Mouse (Mus musculus): ENCODE data around the gene Psma1. TPM values are rescaled to one million over a fixed set of nuclear protein-coding genes. Genes with fewer than 3 reads are reported as not detected.
A peak's percentile ranks its signal among the peaks of the same experiment; 100 is the strongest.

Psma1 gene
- polyA plus RNA-seq, 1 experiment from 2014 or later, result 469 TPM

DNA sequence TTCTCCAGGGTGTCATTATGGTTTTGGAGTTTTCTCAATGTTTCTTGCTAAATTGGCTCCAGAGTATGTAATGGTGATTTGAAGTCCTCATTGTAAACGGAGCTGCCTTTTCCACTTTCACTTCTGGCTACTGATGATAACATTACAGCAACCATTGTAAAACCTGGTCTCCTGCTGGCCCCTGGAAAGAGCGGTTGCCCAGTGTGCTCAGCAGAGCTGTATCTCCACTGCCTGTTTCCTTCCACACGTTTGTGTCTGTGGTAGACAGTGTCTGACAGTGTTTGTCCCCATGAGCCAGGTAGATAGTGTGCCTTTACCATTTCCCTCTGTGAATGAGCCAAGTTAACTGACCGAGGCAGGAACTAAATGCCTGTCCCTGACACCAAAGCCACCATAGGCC is 33.1 kb upstream of the Psma1 start:
- no peak overlapping the region for H3K9ac ChIP-seq (ENCODE audit: low read length)
- no peak for DNase-seq (ENCODE audit: low spot score)
- no peak overlapping the region for H3K4me2 ChIP-seq (ENCODE audit: low read length)
- no peaks in the 10 kb centered on the region for H3K27me3 ChIP-seq (replicated peaks; ENCODE audit: control insufficient read depth, insufficient read depth, low read length)
- H3K9me3 ChIP-seq (replicated peaks; ENCODE audit: control insufficient read depth, low read length), result no peaks in the 10 kb centered on the region
- 68% methylated on average over 4 of the region's 4 CpGs for WGBS
- no peak for ATAC-seq
- no peaks in the 10 kb centered on the region for H3K4me1 ChIP-seq (ENCODE audit: control insufficient read depth, insufficient read depth, low read length)
- no peaks in the 10 kb centered on the region for H3K36me3 ChIP-seq (ENCODE audit: control insufficient read depth, insufficient read depth, low read length)
- no peak overlapping the region for H3K4me3 ChIP-seq (ENCODE audit: low read depth, low read length)
- H3K27ac ChIP-seq (ENCODE audit: low read depth, low read length), result no peak overlapping the region

DNA sequence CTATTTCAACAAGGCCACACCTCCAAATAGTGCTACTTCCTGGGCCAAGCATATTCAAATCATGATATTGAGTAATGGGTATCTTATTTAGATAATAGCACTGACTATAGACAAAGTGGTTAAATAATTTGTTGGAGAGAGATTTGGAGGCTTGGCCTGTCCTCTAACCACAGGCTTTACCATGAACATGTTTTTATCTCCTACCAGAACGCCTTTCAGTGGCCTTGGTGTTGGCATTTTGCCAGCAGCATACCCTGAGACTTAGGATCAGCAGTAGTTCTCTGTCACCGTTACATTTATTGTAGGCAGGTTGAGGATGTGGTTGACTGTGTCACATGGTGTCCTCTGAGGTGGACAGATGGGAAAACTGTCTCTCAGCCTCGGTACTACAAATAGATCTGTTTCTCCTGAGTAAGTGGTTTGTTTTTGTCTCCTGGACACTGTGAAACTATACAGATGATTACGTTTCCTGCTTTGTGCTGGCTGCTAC is 25.4 kb upstream of the Psma1 start:
- H3K4me2 ChIP-seq (ENCODE audit: low read length), result no peak overlapping the region
- no peak overlapping the region for H3K4me3 ChIP-seq (ENCODE audit: low read depth, low read length)
- 86% methylated on average over 4 of the region's 4 CpGs for WGBS
- ATAC-seq (no peak), DNase-seq (ENCODE audit: low spot score) (no peak)
- no peaks in the 10 kb centered on the region for H3K36me3 ChIP-seq (ENCODE audit: control insufficient read depth, insufficient read depth, low read length)
- H3K9me3 ChIP-seq (replicated peaks; ENCODE audit: control insufficient read depth, low read length), result no peaks in the 10 kb centered on the region
- no peaks in the 10 kb centered on the region for H3K27me3 ChIP-seq (replicated peaks; ENCODE audit: control insufficient read depth, insufficient read depth, low read length)
- H3K4me1 ChIP-seq (ENCODE audit: control insufficient read depth, insufficient read depth, low read length), result no peaks in the 10 kb centered on the region
- H3K27ac ChIP-seq (ENCODE audit: low read depth, low read length), result no peak overlapping the region
- no peak overlapping the region for H3K9ac ChIP-seq (ENCODE audit: low read length)

DNA sequence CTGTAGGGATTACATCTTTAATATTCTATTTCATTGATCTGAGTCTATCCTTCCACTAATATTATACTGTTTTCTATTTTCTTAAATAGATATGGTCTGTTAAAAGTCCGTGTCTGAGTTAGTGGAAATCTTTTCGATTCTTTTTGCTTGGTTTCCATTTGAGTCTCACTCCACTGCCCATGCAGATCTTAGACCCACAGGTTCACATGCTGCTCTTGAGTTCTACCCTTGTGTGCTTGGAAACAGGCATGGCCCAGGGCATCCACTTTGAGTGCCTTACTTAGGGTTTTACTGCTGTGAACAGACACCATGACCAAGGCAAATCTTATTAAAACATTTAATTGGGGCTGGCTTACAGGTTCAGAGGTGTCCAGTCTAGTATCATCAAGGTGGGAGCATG is 24.9 kb upstream of the Psma1 start:
- H3K9me3 ChIP-seq (replicated peaks; ENCODE audit: control insufficient read depth, low read length), result no peaks in the 10 kb centered on the region
- no peaks in the 10 kb centered on the region for H3K36me3 ChIP-seq (ENCODE audit: control insufficient read depth, insufficient read depth, low read length)
- ATAC-seq (no peak), DNase-seq (ENCODE audit: low spot score) (no peak)
- 91% methylated on average over 2 of the region's 2 CpGs for WGBS
- no peaks in the 10 kb centered on the region for H3K4me1 ChIP-seq (ENCODE audit: control insufficient read depth, insufficient read depth, low read length)
- no peak overlapping the region for H3K4me2 ChIP-seq (ENCODE audit: low read length)
- H3K4me3 ChIP-seq (ENCODE audit: low read depth, low read length), result no peak overlapping the region
- H3K9ac ChIP-seq (ENCODE audit: low read length), result no peak overlapping the region
- H3K27me3 ChIP-seq (replicated peaks; ENCODE audit: control insufficient read depth, insufficient read depth, low read length), result no peaks in the 10 kb centered on the region
- H3K27ac ChIP-seq (ENCODE audit: low read depth, low read length), result no peak overlapping the region

DNA sequence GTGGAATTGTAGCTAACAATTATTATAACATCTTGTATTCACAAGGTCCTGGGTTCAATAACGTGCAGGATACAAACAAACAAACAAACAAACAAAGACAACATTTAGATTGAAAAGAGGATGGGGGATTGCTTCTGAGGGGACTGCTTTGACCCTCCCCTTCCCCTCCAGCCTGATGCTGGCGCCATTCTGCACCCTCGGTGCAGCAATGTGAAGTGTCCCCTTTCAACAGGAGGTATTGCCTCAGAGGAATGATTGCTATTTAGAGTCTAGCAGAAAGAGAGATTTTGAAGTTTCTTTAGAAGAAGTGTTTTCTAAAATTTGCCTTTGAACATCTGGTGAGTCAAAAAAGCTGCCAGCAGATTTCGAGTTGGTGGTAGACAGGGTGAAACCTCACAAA is 23.3 kb upstream of the Psma1 start:
- Histone ChIP-seq H3K9me3 (replicated peaks; ENCODE audit: control insufficient read depth, low read length) (no peaks in the 10 kb centered on the region), H3K4me2 (ENCODE audit: low read length) (no peak overlapping the region), H3K27me3 (replicated peaks; ENCODE audit: control insufficient read depth, insufficient read depth, low read length) (no peaks in the 10 kb centered on the region), H3K9ac (ENCODE audit: low read length) (no peak overlapping the region), H3K4me3 (ENCODE audit: low read depth, low read length) (no peak overlapping the region), H3K4me1 (ENCODE audit: control insufficient read depth, insufficient read depth, low read length) (no peaks in the 10 kb centered on the region), H3K27ac (ENCODE audit: low read depth, low read length) (no peak overlapping the region), H3K36me3 (ENCODE audit: control insufficient read depth, insufficient read depth, low read length) (no peaks in the 10 kb centered on the region)
- DNase-seq (ENCODE audit: low spot score), result no peak
- no peak for ATAC-seq
- WGBS, result 72% methylated on average over 4 of the region's 4 CpGs

DNA sequence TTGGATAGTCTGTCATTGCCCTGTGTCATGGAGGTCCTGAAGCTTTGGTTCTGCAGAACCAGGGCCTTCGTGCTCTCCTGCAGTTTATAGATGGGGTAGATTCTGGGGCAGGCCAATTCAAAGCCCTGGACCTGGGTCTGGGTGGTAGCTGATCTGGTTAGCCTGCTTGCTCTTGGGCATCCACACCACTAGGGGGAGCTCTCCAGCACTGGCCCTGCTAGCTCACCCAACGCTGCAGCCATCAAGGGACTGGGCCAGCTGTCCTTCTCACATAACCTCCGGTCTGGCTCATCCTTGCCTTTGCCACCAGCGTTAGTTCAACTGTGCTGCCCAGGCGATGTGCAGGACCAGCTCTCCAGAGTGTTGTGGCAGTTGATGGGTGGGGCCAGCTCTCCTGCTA is 18.8 kb upstream of the Psma1 start:
- 83% methylated on average over 5 of the region's 5 CpGs for WGBS
- H3K4me2 ChIP-seq (ENCODE audit: low read length), result no peak overlapping the region
- H3K9ac ChIP-seq (ENCODE audit: low read length), result no peak overlapping the region
- DNase-seq (ENCODE audit: low spot score) (no peak), ATAC-seq (no peak)
- H3K27me3 ChIP-seq (replicated peaks; ENCODE audit: control insufficient read depth, insufficient read depth, low read length), result no peaks in the 10 kb centered on the region
- peaks cover 2% of the 10 kb centered on the region; the same call in 1 of the 2 replicates for H3K4me1 ChIP-seq (ENCODE audit: control insufficient read depth, insufficient read depth, low read length)
- H3K4me3 ChIP-seq (ENCODE audit: low read depth, low read length), result no peak overlapping the region
- H3K9me3 ChIP-seq (replicated peaks; ENCODE audit: control insufficient read depth, low read length), result no peaks in the 10 kb centered on the region
- H3K36me3 ChIP-seq (ENCODE audit: control insufficient read depth, insufficient read depth, low read length), result no peaks in the 10 kb centered on the region
- no peak overlapping the region for H3K27ac ChIP-seq (ENCODE audit: low read depth, low read length)

DNA sequence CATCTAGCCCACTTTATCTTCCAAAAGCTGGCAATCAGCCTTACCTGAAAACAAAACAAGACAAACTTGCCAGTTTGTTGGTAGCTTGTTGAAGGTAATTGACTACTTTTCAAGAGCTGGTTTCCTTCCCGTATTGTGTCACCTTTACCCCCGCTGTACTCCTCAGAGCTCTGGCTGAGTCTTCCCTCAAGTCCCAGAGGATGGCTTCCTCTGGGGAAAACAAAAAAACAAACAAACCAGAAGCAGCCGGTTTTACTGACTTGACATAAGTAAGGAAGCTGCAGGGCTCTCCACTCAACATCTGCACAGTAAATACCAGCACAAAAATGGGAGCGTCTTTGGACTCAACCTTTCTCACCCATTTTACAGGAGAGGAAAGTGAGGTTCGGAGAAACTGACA is 18.0 kb upstream of the Psma1 start:
- no peak overlapping the region for H3K4me2 ChIP-seq (ENCODE audit: low read length)
- ATAC-seq (no peak), DNase-seq (ENCODE audit: low spot score) (no peak)
- 88% methylated on average over 5 of the region's 5 CpGs for WGBS
- no peak overlapping the region for H3K4me3 ChIP-seq (ENCODE audit: low read depth, low read length)
- H3K36me3 ChIP-seq (ENCODE audit: control insufficient read depth, insufficient read depth, low read length), result no peaks in the 10 kb centered on the region
- H3K4me1 ChIP-seq (ENCODE audit: control insufficient read depth, insufficient read depth, low read length), result peaks cover 2% of the 10 kb centered on the region; the same call in 1 of the 2 replicates
- H3K9me3 ChIP-seq (replicated peaks; ENCODE audit: control insufficient read depth, low read length), result no peaks in the 10 kb centered on the region
- no peak overlapping the region for H3K27ac ChIP-seq (ENCODE audit: low read depth, low read length)
- no peak overlapping the region for H3K9ac ChIP-seq (ENCODE audit: low read length)
- H3K27me3 ChIP-seq (replicated peaks; ENCODE audit: control insufficient read depth, insufficient read depth, low read length), result no peaks in the 10 kb centered on the region

DNA sequence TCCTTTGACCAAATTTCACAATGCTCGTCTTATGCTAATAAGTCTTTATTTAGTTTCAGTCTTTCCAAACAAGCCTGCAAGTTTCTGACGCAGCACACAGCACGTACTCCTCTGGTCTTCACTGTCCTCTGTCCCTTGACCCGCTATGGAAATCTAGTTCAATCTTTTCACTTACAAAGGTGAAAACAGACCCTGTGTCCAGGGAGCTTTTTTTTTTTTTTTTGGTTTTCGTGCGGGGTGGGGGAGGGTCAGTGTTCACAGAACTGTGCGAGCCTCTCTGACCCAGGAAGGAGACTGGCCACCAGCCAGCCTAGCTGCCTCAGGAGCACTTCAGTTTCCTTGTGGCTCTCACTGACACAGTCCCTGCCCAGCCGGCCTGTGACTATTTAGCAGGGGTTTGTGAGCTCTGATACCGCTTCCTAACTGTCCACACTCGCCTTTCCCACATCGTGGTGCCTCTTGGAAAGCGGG is 16.6 kb upstream of the Psma1 start:
- Histone ChIP-seq H3K4me3 (ENCODE audit: low read depth, low read length) (no peak overlapping the region), H3K9me3 (replicated peaks; ENCODE audit: control insufficient read depth, low read length) (no peaks in the 10 kb centered on the region), H3K4me1 (ENCODE audit: control insufficient read depth, insufficient read depth, low read length) (peaks cover 2% of the 10 kb centered on the region; the same call in 1 of the 2 replicates), H3K27me3 (replicated peaks; ENCODE audit: control insufficient read depth, insufficient read depth, low read length) (no peaks in the 10 kb centered on the region), H3K9ac (ENCODE audit: low read length) (peak overlapping the region; percentile 21; the same call in 1 of the 2 replicates), H3K27ac (ENCODE audit: low read depth, low read length) (no peak overlapping the region), H3K4me2 (ENCODE audit: low read length) (peak overlapping the region; percentile 37), H3K36me3 (ENCODE audit: control insufficient read depth, insufficient read depth, low read length) (no peaks in the 10 kb centered on the region)
- 7% methylated on average over 12 of the region's 12 CpGs for WGBS
- ATAC-seq (peak; percentile 61; the same call in 1 of the 2 replicates), DNase-seq (ENCODE audit: low spot score) (peak; percentile 66)

DNA sequence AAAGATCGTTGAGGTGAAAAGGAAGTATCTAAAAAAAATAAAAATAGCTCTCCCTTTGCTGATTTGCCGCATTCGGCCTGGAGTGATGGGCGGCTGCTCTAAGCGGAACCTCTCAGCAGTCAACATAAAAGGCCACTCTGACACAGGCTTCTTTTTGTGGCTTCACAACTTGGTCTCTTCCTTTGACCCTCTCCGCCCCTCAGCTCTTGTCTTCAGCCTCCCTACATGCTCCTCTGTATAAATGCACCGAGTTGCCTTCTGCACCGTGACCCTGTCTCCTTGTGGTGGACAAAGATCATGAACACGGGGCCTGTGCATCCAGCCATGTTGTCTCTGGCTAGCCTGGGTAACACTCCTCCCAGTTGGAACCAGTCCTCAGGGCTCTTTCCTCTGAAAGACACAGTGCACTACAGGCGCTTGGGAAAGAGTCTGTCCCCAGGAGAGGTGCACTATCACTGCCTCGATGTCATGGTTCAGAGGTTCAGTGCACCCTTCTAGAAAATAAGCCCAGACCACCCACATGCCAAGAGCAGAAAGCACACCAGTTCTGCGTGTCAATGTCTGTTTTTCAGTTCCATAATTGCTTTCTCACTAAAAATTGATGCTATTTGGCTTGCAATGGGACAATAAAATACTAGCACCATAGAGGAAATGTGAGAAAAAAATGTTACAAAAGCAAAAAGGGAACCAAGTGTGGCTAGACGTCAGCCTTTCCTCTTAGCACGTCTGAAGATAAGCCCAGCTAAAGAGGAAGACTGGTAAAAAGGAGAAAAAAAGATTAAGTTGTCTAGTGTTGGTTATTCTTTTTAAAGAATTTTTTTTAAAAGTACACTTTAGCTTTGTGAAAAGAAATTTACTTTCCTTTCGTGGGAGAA is 15.8 kb upstream of the Psma1 start:
- H3K27ac ChIP-seq (ENCODE audit: low read depth, low read length), result no peak overlapping the region
- H3K9ac ChIP-seq (ENCODE audit: low read length), result no peak overlapping the region
- H3K4me2 ChIP-seq (ENCODE audit: low read length), result no peak overlapping the region
- H3K27me3 ChIP-seq (replicated peaks; ENCODE audit: control insufficient read depth, insufficient read depth, low read length), result no peaks in the 10 kb centered on the region
- no peak overlapping the region for H3K4me3 ChIP-seq (ENCODE audit: low read depth, low read length)
- 45% methylated on average over 15 of the region's 15 CpGs for WGBS
- no peak for DNase-seq (ENCODE audit: low spot score)
- no peaks in the 10 kb centered on the region for H3K9me3 ChIP-seq (replicated peaks; ENCODE audit: control insufficient read depth, low read length)
- H3K4me1 ChIP-seq (ENCODE audit: control insufficient read depth, insufficient read depth, low read length), result peaks cover 2% of the 10 kb centered on the region; the same call in 1 of the 2 replicates
- no peak for ATAC-seq
- H3K36me3 ChIP-seq (ENCODE audit: control insufficient read depth, insufficient read depth, low read length), result no peaks in the 10 kb centered on the region

DNA sequence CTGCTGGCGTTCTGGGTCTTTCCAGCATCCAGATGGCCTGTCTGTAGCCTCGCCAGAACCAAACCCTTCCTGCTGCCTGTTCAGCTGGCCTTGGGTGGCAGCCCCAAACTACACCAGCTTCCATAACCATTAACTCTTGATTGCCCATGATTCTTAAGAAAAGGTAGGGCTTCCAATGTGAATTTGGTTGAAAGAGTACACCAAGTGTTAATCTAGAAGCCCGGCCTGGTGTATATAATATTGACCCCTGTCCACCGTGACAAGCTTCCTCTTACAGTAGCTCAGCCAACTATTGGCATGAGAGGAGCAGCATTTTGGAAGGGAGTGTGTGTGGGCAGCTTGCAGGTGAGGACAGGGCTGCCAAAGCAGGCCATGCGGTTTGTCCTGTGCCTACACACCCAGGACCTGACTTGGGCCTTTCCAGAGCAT is 14.2 kb upstream of the Psma1 start:
- 58% methylated on average over 5 of the region's 5 CpGs for WGBS
- no peaks in the 10 kb centered on the region for H3K27me3 ChIP-seq (replicated peaks; ENCODE audit: control insufficient read depth, insufficient read depth, low read length)
- H3K4me2 ChIP-seq (ENCODE audit: low read length), result no peak overlapping the region
- DNase-seq (ENCODE audit: low spot score), result peak; percentile 61
- H3K36me3 ChIP-seq (ENCODE audit: control insufficient read depth, insufficient read depth, low read length), result no peaks in the 10 kb centered on the region
- peak overlapping the region; percentile 1; the same call in 1 of the 2 replicates for H3K27ac ChIP-seq (ENCODE audit: low read depth, low read length)
- H3K4me3 ChIP-seq (ENCODE audit: low read depth, low read length), result no peak overlapping the region
- H3K9ac ChIP-seq (ENCODE audit: low read length), result no peak overlapping the region
- peaks cover 2% of the 10 kb centered on the region; the same call in 1 of the 2 replicates for H3K4me1 ChIP-seq (ENCODE audit: control insufficient read depth, insufficient read depth, low read length)
- ATAC-seq, result peak; percentile 68; the same call in 1 of the 2 replicates
- H3K9me3 ChIP-seq (replicated peaks; ENCODE audit: control insufficient read depth, low read length), result no peaks in the 10 kb centered on the region
